Mouse (Mus musculus): Measurements from ENCODE around the gene Ms4a7. TPM values are rescaled to one million over a fixed set of nuclear protein-coding genes. Genes with fewer than 3 reads are reported as not detected.

The Ms4a7 gene
- total and polyA plus RNA-seq, 2 experiments from 2014 or later: 0.16 to 1.9 TPM

DNA sequence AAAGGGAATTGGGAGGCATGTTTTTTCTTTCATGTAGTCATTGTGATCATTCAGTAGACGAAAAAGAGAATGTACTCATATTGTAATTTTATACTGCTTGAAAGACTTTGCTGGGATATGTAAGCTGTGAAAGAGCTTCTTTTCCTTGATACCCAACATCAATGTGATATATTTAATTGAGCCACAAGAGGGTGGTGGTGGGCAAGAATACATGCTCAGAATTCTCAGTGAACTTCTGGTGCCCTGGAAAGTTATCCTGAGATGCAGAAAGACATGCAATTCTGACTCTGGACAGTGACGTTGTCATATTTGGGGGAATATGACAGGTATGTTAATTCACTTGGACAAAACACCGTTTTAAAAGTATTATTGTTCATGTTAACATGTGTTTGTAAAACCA lies 24.2 kb upstream of the Ms4a7 start:
- peak; percentile 72 for TF ChIP-seq CTCF (IDR thresholded peaks at IDR 0.05)
- H3K36me3 ChIP-seq (ENCODE audit: insufficient read depth, low read length): no peaks in the 10 kb centered on the region
- no peaks in the 10 kb centered on the region for H3K27me3 ChIP-seq (ENCODE audit: insufficient read depth, low read length)
- no peaks in the 10 kb centered on the region for H3K9me3 ChIP-seq (ENCODE audit: low read length)
- no peak overlapping the region for H3K4me2 ChIP-seq (ENCODE audit: low read depth, low read length, poor library complexity, severe bottlenecking)
- WGBS: 63% methylated on average over 3 of the region's 3 CpGs
- H3K4me3 ChIP-seq (ENCODE audit: low read depth, low read length): no peak overlapping the region
- H3K9ac ChIP-seq (replicated peaks; ENCODE audit: low read length, poor library complexity, severe bottlenecking): no peak overlapping the region
- H3K4me1 ChIP-seq (ENCODE audit: insufficient read depth, low read length): no peaks in the 10 kb centered on the region
- ATAC-seq (ENCODE audit: low FRiP score) (no peak), DNase-seq (ENCODE audit: low spot score) (peak; percentile 19)
- H3K27ac ChIP-seq (ENCODE audit: low read depth, low read length): no peak overlapping the region

DNA sequence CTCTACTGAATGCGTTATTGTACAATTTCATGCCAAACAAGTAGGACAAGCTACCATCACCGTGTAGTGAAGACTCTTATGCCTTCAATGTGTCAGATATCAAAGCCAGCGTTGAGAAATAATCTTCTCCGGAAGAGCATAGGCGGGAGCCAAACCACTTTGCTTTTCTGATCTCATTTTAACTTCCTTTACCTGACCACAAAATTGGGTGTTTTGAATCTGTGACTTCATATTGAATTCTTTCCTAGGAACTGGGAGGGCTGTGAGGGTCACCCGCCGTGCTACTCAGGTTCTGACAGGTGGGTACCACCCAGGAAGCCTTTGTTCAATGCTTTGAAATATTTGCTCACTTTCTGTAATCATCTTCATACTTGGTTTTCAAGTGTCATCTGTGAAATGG lies 19.8 kb upstream of the Ms4a7 start:
- H3K9me3 ChIP-seq (ENCODE audit: low read length): no peaks in the 10 kb centered on the region
- H3K4me2 ChIP-seq (ENCODE audit: low read depth, low read length, poor library complexity, severe bottlenecking): no peak overlapping the region
- no peak overlapping the region for H3K27ac ChIP-seq (ENCODE audit: low read depth, low read length)
- H3K4me1 ChIP-seq (ENCODE audit: insufficient read depth, low read length): no peaks in the 10 kb centered on the region
- no peak for TF ChIP-seq CTCF (IDR thresholded peaks at IDR 0.05)
- H3K36me3 ChIP-seq (ENCODE audit: insufficient read depth, low read length): no peaks in the 10 kb centered on the region
- ATAC-seq (ENCODE audit: low FRiP score) (no peak), DNase-seq (ENCODE audit: low spot score) (no peak)
- no peak overlapping the region for H3K9ac ChIP-seq (replicated peaks; ENCODE audit: low read length, poor library complexity, severe bottlenecking)
- H3K4me3 ChIP-seq (ENCODE audit: low read depth, low read length): no peak overlapping the region
- 87% methylated on average over 7 of the region's 7 CpGs for WGBS
- no peaks in the 10 kb centered on the region for H3K27me3 ChIP-seq (ENCODE audit: insufficient read depth, low read length)

- Histone ChIP-seq H3K9ac (replicated peaks; ENCODE audit: low read length, poor library complexity, severe bottlenecking) (no peak overlapping the region), H3K4me3 (ENCODE audit: low read depth, low read length) (no peak overlapping the region), H3K4me1 (ENCODE audit: insufficient read depth, low read length) (no peaks in the 10 kb centered on the region), H3K4me2 (ENCODE audit: low read depth, low read length, poor library complexity, severe bottlenecking) (no peak overlapping the region), H3K27me3 (ENCODE audit: insufficient read depth, low read length) (no peaks in the 10 kb centered on the region), H3K27ac (ENCODE audit: low read depth, low read length) (no peak overlapping the region), H3K9me3 (ENCODE audit: low read length) (no peaks in the 10 kb centered on the region), H3K36me3 (ENCODE audit: insufficient read depth, low read length) (no peaks in the 10 kb centered on the region)
- peak; percentile 65 for TF ChIP-seq CTCF (IDR thresholded peaks at IDR 0.05)
- DNase-seq (ENCODE audit: low spot score) (peak; percentile 13), ATAC-seq (ENCODE audit: low FRiP score) (0 out of 2 replicates have a peak, but pooled peaks have one; percentile 34)
- 47% methylated on average over 3 of the region's 3 CpGs for WGBS
Observed at GRCm38 (mm10) chr19:11351878-11352277, 15.9 kb upstream of the Ms4a7 start.

DNA sequence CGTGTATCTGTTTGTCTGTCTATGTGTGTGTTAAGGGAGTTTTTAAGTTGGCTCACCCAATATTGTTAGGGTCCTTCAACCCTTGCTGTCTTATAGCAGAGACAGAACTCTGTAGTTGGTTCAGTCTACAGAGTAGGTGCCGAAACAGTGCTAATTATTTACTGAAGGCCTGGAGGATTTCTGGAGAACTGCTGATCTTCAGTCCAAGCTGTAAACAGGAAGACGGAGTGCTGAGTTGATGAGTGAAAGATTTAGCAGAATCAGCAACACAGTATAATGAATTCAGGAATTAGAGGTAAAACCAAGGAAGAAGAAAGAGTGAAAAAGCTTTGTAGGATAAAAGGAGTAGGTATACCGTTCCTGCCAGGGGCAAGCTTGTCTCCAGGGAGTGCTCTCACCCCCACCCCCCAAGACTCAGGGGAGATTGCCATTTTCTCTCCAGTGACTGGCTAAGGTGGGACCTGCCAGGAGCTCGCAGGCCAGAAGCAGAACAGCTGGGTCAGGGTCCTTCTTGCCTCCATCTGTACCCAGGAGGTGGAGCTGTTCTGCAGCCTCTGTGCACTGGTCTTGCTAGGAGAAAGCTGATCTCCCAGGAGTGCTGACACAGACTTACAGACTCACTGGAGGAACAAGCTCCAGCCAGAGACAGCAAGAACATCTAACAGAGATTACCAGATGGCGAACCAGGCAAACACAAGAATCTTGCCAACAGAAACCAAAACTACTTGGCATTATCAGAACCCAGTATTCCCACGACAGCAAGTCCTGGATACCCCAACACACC lies 13.9 kb upstream of the Ms4a7 start:
- 67% methylated on average over 7 of the region's 7 CpGs for WGBS
- ATAC-seq (ENCODE audit: low FRiP score): 0 out of 2 replicates have a peak, but pooled peaks have one; percentile 41
- TF ChIP-seq CTCF (IDR thresholded peaks at IDR 0.05): peak; percentile 44

GRCm38 (mm10) chr19:11343992-11344391 lies 8.0 kb upstream of the Ms4a7 start:
- TF ChIP-seq CTCF (IDR thresholded peaks at IDR 0.05): peak; percentile 32; the same call in 1 of the 2 replicates
- H3K4me2 ChIP-seq (ENCODE audit: low read depth, low read length, poor library complexity, severe bottlenecking): no peak overlapping the region
- ATAC-seq (ENCODE audit: low FRiP score) (no peak), DNase-seq (ENCODE audit: low spot score) (no peak)
- H3K4me3 ChIP-seq (ENCODE audit: low read depth, low read length): no peak overlapping the region
- H3K36me3 ChIP-seq (ENCODE audit: insufficient read depth, low read length): no peaks in the 10 kb centered on the region
- H3K27ac ChIP-seq (ENCODE audit: low read depth, low read length): no peak overlapping the region
- H3K4me1 ChIP-seq (ENCODE audit: insufficient read depth, low read length): no peaks in the 10 kb centered on the region
- H3K27me3 ChIP-seq (ENCODE audit: insufficient read depth, low read length): no peaks in the 10 kb centered on the region
- no peaks in the 10 kb centered on the region for H3K9me3 ChIP-seq (ENCODE audit: low read length)
- H3K9ac ChIP-seq (replicated peaks; ENCODE audit: low read length, poor library complexity, severe bottlenecking): no peak overlapping the region

More for the DNA sequence above, 13.9 kb upstream of the Ms4a7 start:
- Histone ChIP-seq H3K36me3 (ENCODE audit: insufficient read depth, low read length) (no peaks in the 10 kb centered on the region), H3K9ac (replicated peaks; ENCODE audit: low read length, poor library complexity, severe bottlenecking) (no peak overlapping the region), H3K4me2 (ENCODE audit: low read depth, low read length, poor library complexity, severe bottlenecking) (no peak overlapping the region), H3K4me3 (ENCODE audit: low read depth, low read length) (no peak overlapping the region), H3K4me1 (ENCODE audit: insufficient read depth, low read length) (no peaks in the 10 kb centered on the region), H3K9me3 (ENCODE audit: low read length) (no peaks in the 10 kb centered on the region), H3K27me3 (ENCODE audit: insufficient read depth, low read length) (no peaks in the 10 kb centered on the region), H3K27ac (ENCODE audit: low read depth, low read length) (no peak overlapping the region)
- peak; percentile 10 for DNase-seq (ENCODE audit: low spot score)

GRCm38 (mm10) chr19:11343147-11343546 lies 7.2 kb upstream of the Ms4a7 start:
- DNase-seq (ENCODE audit: low spot score) (no peak), ATAC-seq (ENCODE audit: low FRiP score) (no peak)
- Histone ChIP-seq H3K4me3 (ENCODE audit: low read depth, low read length) (no peak overlapping the region), H3K9ac (replicated peaks; ENCODE audit: low read length, poor library complexity, severe bottlenecking) (no peak overlapping the region), H3K4me2 (ENCODE audit: low read depth, low read length, poor library complexity, severe bottlenecking) (no peak overlapping the region), H3K27me3 (ENCODE audit: insufficient read depth, low read length) (no peaks in the 10 kb centered on the region), H3K36me3 (ENCODE audit: insufficient read depth, low read length) (no peaks in the 10 kb centered on the region), H3K9me3 (ENCODE audit: low read length) (no peaks in the 10 kb centered on the region), H3K4me1 (ENCODE audit: insufficient read depth, low read length) (no peaks in the 10 kb centered on the region), H3K27ac (ENCODE audit: low read depth, low read length) (no peak overlapping the region)
- TF ChIP-seq CTCF (IDR thresholded peaks at IDR 0.05): no peak

Data from midbrain, postnatal 0 days (tissue).